Mouse (Mus musculus) embryonic fibroblast, embryonic 13.5 days (primary cell): ENCODE measurements at regions not wholly inside any gene's neighbourhood (a gene's known extent, or its start where the extent isn't known, plus 50 kb on each side); places are given as distances from the start of the nearest gene placed in this dataset.

Experiments
- H3K27ac ChIP-seq: 2 replicates; pipeline ENCODE4 v1.5.1; 2012; ENCODE audit warnings: low read length, control low read depth, inconsistent platforms; ENCODE audit not compliant: insufficient read depth
- H3K4me1 ChIP-seq: 2 replicates; pipeline ENCODE4 v1.6.1; 2011; ENCODE audit warnings: low read length; ENCODE audit not compliant: control insufficient read depth, insufficient read depth
- H3K4me3 ChIP-seq: 2 replicates; pipeline ENCODE4 v1.5.1; 2011; ENCODE audit warnings: mild to moderate bottlenecking, control low read depth, low read length; ENCODE audit not compliant: insufficient read depth
- CTCF ChIP-seq: IDR thresholded peaks from 2 replicates; pipeline ENCODE4 v1.5.1; 2011; ENCODE audit warnings: mild to moderate bottlenecking, control low read depth, low read length, moderate library complexity, borderline replicate concordance; ENCODE audit not compliant: insufficient read depth
- POLR2A ChIP-seq: IDR thresholded peaks from 2 replicates; pipeline ENCODE4 v1.6.1; 2011; ENCODE audit warnings: low read depth, mild to moderate bottlenecking, control low read depth, low read length, moderate library complexity

- TF ChIP-seq POLR2A (no peak), CTCF (no peak)
- H3K27ac ChIP-seq = no peak overlapping the region
- no peaks in the 10 kb centered on the region for H3K4me1 ChIP-seq
- no peak overlapping the region for H3K4me3 ChIP-seq
These were observed 85.3 kb upstream of the Il6 start for GRCm38 (mm10) chr5:29927594-29927993.

GRCm38 (mm10) chr5:29929381-29929780, 83.5 kb upstream of the Il6 start:
- no peaks in the 10 kb centered on the region for H3K4me1 ChIP-seq
- no peak for TF ChIP-seq POLR2A
- H3K27ac ChIP-seq = no peak overlapping the region
- no peak overlapping the region for H3K4me3 ChIP-seq

- H3K4me1 ChIP-seq = peaks cover 3% of the 10 kb centered on the region; the same call in 1 of the 2 replicates
- no peak overlapping the region for H3K4me3 ChIP-seq
- TF ChIP-seq POLR2A (no peak), CTCF (no peak)
- H3K27ac ChIP-seq = no peak overlapping the region
These were observed 65.7 kb upstream of the Il6 start for GRCm38 (mm10) chr5:29947225-29947624.

GRCm38 (mm10) chr5:29948161-29948560, 64.8 kb upstream of the Il6 start:
- peaks cover 3% of the 10 kb centered on the region; the same call in 1 of the 2 replicates for H3K4me1 ChIP-seq
- TF ChIP-seq POLR2A = no peak
- no peak for TF ChIP-seq CTCF
- H3K4me3 ChIP-seq = no peak overlapping the region
- H3K27ac ChIP-seq = no peak overlapping the region

GRCm38 (mm10) chr5:29950456-29951170, 62.3 kb upstream of the Il6 start:
- TF ChIP-seq POLR2A (no peak), CTCF (no peak)
- no peak overlapping the region for H3K27ac ChIP-seq
- H3K4me1 ChIP-seq = peaks cover 3% of the 10 kb centered on the region; the same call in 1 of the 2 replicates

GRCm38 (mm10) chr5:29951381-29952350, 61.2 kb upstream of the Il6 start:
- no peak overlapping the region for H3K4me3 ChIP-seq
- H3K27ac ChIP-seq = no peak overlapping the region
- H3K4me1 ChIP-seq = peaks cover 3% of the 10 kb centered on the region; the same call in 1 of the 2 replicates
- no peak for TF ChIP-seq CTCF
- TF ChIP-seq POLR2A = no peak

More at GRCm38 (mm10) chr5:29950456-29951170, 62.3 kb upstream of the Il6 start:
- no peak overlapping the region for H3K4me3 ChIP-seq
